Mouse (Mus musculus) stomach, postnatal 0 days (tissue): ENCODE results near the gene St6galnac4.

Experiments
- CTCF ChIP-seq: IDR thresholded peaks from 2 replicates; pipeline ENCODE4 v1.5.1; 2016; ENCODE audit warnings: antibody characterized with exemption, low read depth, mild to moderate bottlenecking, moderate library complexity
- EP300 ChIP-seq: optimal IDR thresholded peaks from 2 replicates; pipeline ENCODE3; 2016; ENCODE audit warnings: antibody characterized with exemption

GRCm38 (mm10) chr2:32589213-32589795, 2.4 kb downstream of the St6galnac4 start:
- TF ChIP-seq CTCF, result no peak
- no peak for TF ChIP-seq EP300
